Mouse (Mus musculus) Patski (cell line): ENCODE data around the gene Tmtc2. TPM values are rescaled to one million over a fixed set of nuclear protein-coding genes. Genes with fewer than 3 reads are reported as not detected.

Source experiments
- ATAC-seq: fragments of 100-300 bp; one replicate; pipeline ENCODE4 v1.8.0; 2021
- CTCF ChIA-PET: fragments of 350-600 bp; sonication (Branson Sonifier 250); formaldehyde crosslinking; loops from one replicate; lab custom pipeline; 2022; ENCODE audit warnings: inconsistent platforms; lab: Charles Lee
- POLR2A ChIA-PET: fragments of 350-600 bp; sonication (Branson Sonifier 250); formaldehyde crosslinking; loops from one replicate; lab custom pipeline; 2022; ENCODE audit warnings: antibody characterized with exemption, inconsistent platforms; lab: Charles Lee
- DNase-seq: peaks from one replicate; pipeline ENCODE4 v3.0.0-alpha.2; 2011; ENCODE audit warnings: low read depth, low spot score
- H3K27me3 ChIP-seq: fragments of 371-371 bp; one replicate; pipeline ENCODE4 v1.5.1; 2021
- CTCF ChIP-seq: fragments of 100-300 bp; IDR thresholded peaks from one replicate; pipeline ENCODE4 v1.5.1; 2021
- in situ Hi-C: fragments of 300-500 bp; cut with MboI; formaldehyde crosslinking; loops from 3 replicates; pipeline ENCODE4 v1.11.1; 2018; ENCODE audit warnings: low pct_unique_long_range_greater_than_20kb, mixed read lengths
- polyA plus RNA-seq: library from polyadenylated mRNA; unstranded; gene quantifications from one replicate; pipeline ENCODE4 v1.2.3, GENCODE M21; 2021

Tmtc2 gene
- polyA plus RNA-seq, 1 experiment from 2014 or later: 0.77 TPM

DNA sequence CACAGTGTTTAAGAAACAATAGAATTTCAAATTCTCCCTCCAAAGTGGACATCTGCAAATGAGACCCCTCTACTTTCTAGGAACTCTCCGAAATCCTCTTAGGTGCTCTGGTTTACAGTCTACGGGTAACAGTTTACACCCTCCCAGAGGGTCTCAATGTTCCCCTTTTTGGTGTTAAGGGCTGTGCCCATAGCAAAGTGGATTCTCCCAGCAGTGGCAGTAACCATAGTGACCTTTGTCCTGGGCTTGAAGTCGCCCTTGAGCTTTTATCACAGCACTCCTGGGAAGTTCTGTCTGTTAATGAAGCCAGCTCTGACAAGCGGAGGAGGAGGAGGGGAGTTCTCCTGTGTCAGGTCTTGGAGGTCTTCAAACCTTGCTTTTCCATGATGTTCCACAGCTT is 384.5 kb downstream of the Tmtc2 start:
- CTCF ChIA-PET: interaction anchor here (0.7 kb wide), 1 partner anchor 489 kb away, joined by 3 read pairs; no protein-coding TSS in a partner anchor
- no peak for DNase-seq
- no peak for TF ChIP-seq CTCF
- no peak for ATAC-seq
- POLR2A ChIA-PET: no interaction called here
- H3K27me3 ChIP-seq: no peaks in the 10 kb centered on the region
- in situ Hi-C loops: no loop called here

- CTCF ChIA-PET: interaction anchor here (1.4 kb wide), 1 partner anchor 12 kb away, joined by 3 read pairs; no protein-coding TSS in a partner anchor
- POLR2A ChIA-PET: no interaction called here
- in situ Hi-C loops: no loop called here
- ATAC-seq: no peak
- no peaks in the 10 kb centered on the region for H3K27me3 ChIP-seq
- no peak for DNase-seq
- TF ChIP-seq CTCF: no peak
Observed at GRCm38 (mm10) chr10:105186636-105187035, 387.6 kb downstream of the Tmtc2 start.

GRCm38 (mm10) chr10:105168443-105169102 is 405.7 kb downstream of the Tmtc2 start:
- no peaks in the 10 kb centered on the region for H3K27me3 ChIP-seq
- DNase-seq: no peak
- in situ Hi-C loops: no loop called here
- TF ChIP-seq CTCF: no peak
- CTCF ChIA-PET: no interaction called here
- POLR2A ChIA-PET: interaction anchor here (0.6 kb wide), 1 partner anchor 17 kb away, joined by 4 read pairs; no protein-coding TSS in a partner anchor
- no peak for ATAC-seq

DNA sequence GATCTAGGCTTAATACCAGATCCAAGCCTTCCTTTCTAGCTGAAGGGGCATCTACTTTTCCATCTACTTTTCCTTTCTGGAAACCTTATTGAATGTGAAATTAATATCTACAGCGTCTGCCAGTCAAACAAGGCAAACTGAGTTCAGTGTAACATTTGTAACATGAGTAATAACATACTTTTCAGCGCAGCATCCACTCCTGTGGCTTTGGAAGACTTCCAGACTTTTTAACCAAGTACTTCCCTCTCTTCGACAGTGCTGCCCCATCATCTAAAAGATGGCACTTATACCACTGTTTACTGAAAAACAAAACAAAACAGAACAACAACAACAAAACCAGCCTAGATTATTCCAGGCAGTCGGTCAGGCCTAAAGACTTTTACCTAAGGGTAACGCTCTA is 409.0 kb downstream of the Tmtc2 start:
- in situ Hi-C loops: no loop called here
- H3K27me3 ChIP-seq: no peaks in the 10 kb centered on the region
- TF ChIP-seq CTCF: no peak
- ChIA-PET CTCF (no interaction called here), POLR2A (no interaction called here)
- DNase-seq (no peak), ATAC-seq (no peak)

- DNase-seq (no peak), ATAC-seq (no peak)
- ChIA-PET POLR2A (no interaction called here), CTCF (no interaction called here)
- in situ Hi-C loops: no loop called here
- H3K27me3 ChIP-seq: no peaks in the 10 kb centered on the region
- no peak for TF ChIP-seq CTCF
Observed at GRCm38 (mm10) chr10:105153789-105154188, 420.5 kb downstream of the Tmtc2 start.

DNA sequence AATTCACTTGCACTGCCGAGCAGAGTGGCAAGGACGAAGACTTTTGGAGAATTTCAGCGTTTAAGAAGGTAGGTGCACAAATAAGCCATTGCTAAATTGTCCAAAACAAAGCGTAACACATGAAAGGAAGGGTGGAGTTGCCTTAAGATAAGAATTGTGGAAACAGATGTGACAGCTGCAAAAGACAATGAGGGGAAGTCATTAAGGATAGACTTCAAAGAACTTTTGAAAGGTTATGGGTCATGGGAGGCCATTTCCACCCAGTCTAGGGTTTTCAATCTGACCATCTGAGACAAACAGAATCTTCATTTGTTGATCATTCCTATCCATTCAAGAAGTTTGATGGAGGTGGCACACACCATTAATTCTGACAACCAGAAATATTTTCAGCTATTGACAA is 429.9 kb downstream of the Tmtc2 start:
- POLR2A ChIA-PET: no interaction called here
- no peak for TF ChIP-seq CTCF
- in situ Hi-C loops: no loop called here
- no peak for ATAC-seq
- no peaks in the 10 kb centered on the region for H3K27me3 ChIP-seq
- DNase-seq: no peak
- CTCF ChIA-PET: interaction anchor here (1.2 kb wide), 1 partner anchor 14 kb away, joined by 3 read pairs; no protein-coding TSS in a partner anchor

GRCm38 (mm10) chr10:105142201-105142600 is 432.1 kb downstream of the Tmtc2 start:
- ATAC-seq (no peak), DNase-seq (no peak)
- in situ Hi-C loops: no loop called here

More at GRCm38 (mm10) chr10:105142201-105142600, 432.1 kb downstream of the Tmtc2 start:
- TF ChIP-seq CTCF: no peak
- ChIA-PET CTCF (interaction anchor here (0.8 kb wide), 1 partner anchor 575 kb away, joined by 3 read pairs; no protein-coding TSS in a partner anchor), POLR2A (interaction anchor here (0.7 kb wide), 1 partner anchor 11 kb away, joined by 3 read pairs; no protein-coding TSS in a partner anchor)
- H3K27me3 ChIP-seq: no peaks in the 10 kb centered on the region
